Mouse (Mus musculus): ENCODE measurements around the gene Fnbp1.

Fnbp1 gene

DNA sequence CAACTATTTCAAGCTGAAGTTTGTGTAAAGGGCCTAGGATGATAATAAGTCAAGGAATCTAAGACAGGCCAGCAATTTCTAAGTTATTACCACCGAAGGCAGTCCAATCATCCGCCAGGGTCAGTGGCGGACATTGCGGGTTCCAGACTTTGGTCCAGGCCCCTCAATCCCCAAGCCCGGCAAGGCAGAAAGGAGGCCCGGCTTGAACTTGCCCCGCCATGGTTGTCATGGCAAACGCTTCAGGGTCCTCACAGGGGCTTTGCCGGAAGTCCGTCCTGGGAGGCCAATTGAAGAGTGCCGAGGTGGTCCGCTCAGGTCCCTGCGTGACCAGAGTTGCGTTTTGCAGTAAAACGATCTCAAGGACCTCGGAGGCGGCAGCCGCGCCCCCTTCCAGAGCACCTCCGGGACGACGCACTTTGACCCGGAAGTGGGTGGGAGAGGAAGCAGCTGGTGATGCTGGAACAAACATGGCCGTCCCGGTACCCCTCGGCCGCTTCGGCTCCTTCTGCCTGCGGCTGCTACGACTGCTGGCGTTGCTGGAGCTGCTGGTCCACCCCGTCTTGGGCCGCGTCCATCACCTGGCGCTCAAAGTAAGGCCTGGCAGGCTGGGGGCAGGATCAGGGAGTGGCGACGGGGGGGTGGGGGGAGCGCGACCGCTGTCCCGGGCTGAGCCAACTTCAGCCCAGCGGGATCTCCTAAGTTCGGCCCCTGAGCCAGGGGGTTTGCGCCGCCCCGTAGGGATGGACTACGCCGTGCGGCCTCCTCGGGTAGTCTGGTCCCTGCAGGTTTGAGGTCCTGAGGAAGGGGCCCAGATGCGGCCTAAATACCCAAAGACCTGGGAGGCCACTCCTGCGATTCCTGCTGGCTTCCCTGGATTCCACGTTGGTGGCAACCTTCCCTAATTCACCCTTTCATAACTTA, 10.3 kb upstream of the Fnbp1 start, which contains the start of gene Gpr107:
TSS of gene Gpr107 (plus strand) at position 425 of the 921 bp plus-strand sequence.
- DNase-seq (ENCODE audit: low spot score in 2 of 2): peak; percentile 67 to 78

DNA sequence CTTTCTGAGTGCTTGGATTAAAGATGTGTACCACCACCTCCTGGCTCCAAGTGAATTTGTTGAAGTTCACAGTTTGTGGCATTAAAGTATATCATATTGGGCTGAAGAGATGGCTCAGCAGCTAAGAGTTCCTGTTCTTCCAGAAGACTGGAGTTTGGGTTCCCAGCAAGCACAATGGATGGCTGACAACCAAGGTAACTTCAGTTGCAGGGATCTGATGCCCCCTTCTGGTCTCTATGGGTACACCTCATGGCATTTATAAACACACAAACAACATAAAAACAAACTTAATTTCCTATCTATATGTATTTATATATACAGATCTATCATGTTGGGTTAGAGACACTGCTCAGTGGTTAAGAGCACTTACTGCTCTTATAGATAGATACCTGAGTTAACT, 9.0 kb upstream of the Fnbp1 start:
- peak in 1 of 2 experiments; percentile 37 for DNase-seq (ENCODE audit: low spot score in 2 of 2)

- no peak for DNase-seq (ENCODE audit: low spot score in 2 of 2)
Measured at GRCm38 (mm10) chr2:31147054-31147453, 5.2 kb upstream of the Fnbp1 start.

GRCm38 (mm10) chr2:31144901-31145300, 3.1 kb upstream of the Fnbp1 start:
- no peak for DNase-seq (ENCODE audit: low spot score in 2 of 2)

DNA sequence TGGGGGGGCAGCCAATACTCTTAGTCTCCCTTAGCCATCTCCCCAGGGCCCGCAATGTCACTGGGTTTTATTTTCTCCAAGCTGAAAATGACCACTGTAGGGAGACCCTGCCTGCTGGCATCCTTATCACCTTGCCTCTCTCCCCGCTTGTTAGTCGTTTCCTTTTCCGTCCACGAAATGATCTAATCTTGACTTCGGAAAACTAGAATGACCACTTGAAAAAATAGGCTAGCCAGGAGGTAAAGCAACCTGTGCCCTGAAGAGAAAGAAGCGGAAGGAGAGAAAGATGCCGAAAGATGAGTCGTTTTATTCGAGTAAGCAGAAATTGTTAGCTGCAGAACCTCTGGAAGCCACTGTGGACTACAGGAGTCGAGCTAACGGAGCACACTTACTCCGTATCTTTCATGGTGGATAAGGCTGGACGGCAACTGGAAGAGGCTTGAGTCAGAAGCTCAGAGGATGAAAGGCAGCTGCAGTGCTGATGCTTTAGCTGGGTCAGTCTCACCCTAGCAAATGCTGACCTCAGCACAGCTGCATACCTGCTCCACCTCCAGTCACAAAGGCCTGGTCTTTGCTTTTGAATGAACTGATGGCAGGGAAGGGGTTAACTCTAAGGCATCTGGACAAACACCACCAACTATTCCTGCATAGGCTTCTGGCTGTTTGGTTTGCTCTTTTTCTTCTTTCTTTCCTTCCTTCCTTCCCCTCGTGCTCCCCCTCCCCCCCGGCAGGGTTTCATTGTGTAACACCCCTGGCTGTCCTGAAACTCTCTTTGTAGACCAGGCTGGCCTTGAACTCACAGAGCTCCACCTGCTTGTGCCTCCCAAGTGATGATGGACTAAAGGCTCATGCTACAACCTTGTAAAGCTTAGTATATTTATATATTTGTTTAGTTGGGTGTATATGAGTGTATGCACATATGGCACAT, 2.2 kb upstream of the Fnbp1 start:
- DNase-seq (ENCODE audit: low spot score in 2 of 2): no peak

GRCm38 (mm10) chr2:31143326-31143725, 1.5 kb upstream of the Fnbp1 start:
- no peak for DNase-seq (ENCODE audit: low spot score in 2 of 2)

- no peak for DNase-seq (ENCODE audit: low spot score in 2 of 2)
Measured at GRCm38 (mm10) chr2:31142505-31142904, 697 bp upstream of the Fnbp1 start.

- no peak for DNase-seq (ENCODE audit: low spot score in 2 of 2)
Measured at GRCm38 (mm10) chr2:31141074-31141866, 538 bp downstream of the Fnbp1 start.

GRCm38 (mm10) chr2:31140772-31141073, 1.1 kb downstream of the Fnbp1 start:
- DNase-seq (ENCODE audit: low spot score in 2 of 2): no peak

DNA sequence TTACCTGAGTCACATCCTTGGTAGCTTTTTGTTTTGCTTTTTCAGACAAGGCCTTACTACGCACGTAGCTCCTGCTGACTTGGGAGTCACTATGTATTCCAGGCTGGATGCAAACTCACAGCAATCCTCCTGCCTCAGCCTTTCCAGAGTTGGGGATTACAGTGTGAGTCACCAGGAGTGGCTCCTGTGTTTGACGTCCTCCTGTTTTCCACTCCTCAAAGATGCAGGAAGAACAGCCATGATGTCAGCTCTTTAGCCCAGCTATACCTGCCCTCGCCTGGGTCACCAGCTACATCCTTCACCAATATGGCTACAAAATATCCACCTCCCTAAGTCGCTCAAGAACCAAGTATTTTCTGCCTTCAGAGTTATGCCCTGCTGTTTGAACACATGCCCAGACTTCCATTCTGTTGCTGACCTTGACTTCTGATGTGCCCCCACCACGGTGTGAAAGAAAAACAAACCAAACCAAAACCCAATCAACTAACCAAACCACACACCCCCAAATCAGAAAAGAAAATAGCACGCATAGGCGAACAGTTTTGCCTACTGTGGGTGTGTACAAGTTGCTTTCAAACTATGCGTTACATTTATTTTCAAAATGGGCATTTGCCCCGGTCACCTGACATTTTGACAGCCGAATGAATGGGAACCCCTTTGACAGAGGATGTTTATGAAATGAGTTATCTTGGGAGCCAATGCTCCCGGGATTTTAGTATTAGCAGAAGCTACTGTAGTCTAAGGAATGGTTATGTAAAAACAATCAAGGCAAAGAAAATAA, 1.6 kb downstream of the Fnbp1 start:
- no peak for DNase-seq (ENCODE audit: low spot score in 2 of 2)

- peak; percentile 58 to 75 for DNase-seq (ENCODE audit: low spot score in 2 of 2)
Measured at GRCm38 (mm10) chr2:31139174-31139632, 2.6 kb downstream of the Fnbp1 start.

DNA sequence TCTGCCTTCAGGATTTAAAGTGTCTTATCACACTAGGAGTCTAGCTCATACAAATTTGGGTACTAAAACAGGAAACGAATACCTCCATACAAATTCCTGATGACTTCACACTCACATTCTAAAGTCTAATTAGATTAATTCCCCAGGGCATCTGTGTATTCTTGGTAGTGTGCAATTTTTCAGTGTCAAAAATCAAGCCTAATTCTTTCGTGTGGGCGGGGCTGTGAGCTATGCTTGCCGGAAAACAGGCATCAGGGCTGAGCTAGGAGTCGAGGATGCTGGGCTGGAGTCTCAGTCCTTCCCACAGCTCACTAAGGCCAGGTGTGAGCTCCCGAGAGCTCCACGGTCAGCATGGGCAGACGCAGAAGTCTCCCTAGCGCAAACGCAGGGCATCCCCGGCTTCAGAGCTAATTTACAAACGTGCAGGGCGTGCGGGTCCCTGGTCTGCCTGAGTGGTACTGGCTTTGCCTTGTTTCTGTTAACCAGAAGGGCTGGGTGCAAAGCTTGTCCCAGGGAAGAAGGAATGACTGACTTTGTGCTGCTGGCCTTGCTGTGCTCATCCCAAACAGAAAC, 4.7 kb downstream of the Fnbp1 start:
- DNase-seq (ENCODE audit: low spot score in 2 of 2): no peak

DNA sequence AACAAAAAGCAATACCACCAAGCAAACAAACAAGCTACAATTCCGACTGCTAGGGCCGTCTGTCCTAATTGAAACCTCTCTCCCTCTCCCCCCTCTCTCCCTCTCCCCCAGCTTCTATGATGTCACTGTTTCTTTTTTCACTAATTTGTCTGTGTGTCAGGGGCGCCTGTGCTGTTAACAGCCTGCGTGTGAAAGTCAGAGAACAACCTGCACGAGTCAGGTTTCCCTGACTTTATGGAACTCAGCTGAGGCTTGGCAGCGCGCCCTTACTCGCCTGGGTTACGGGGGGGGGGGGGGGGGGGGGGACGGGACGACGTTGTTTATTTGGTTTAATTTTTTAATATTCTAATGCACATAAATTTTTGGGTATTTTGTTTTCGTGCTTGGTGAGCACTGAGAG, 5.5 kb downstream of the Fnbp1 start:
- no peak for DNase-seq (ENCODE audit: low spot score in 2 of 2)

- no peak for DNase-seq (ENCODE audit: low spot score in 2 of 2)
Measured at GRCm38 (mm10) chr2:31135512-31135931, 6.3 kb downstream of the Fnbp1 start.

DNA sequence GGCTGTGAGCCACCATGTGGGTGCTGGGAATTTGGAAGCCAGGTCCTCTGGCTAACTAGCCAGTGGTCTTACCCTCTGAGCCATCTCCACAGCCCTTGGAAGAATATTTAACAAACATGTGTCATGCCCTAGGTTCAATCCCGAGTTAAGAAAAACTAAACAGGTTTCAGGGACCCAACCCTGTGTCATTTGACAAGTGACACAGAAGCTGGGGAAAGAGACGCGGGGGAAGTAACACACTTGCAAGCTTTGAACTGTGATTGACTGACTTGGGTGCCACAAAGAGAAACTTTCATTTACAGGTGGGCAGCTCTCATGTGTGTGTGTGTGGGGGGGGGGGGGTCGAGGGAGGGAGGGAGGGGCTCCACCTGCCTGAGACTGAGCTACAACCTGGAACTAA, 7.8 kb downstream of the Fnbp1 start:
- DNase-seq (ENCODE audit: low spot score in 2 of 2): no peak

- DNase-seq (ENCODE audit: low spot score in 2 of 2): no peak
Measured at GRCm38 (mm10) chr2:31132682-31133081, 9.1 kb downstream of the Fnbp1 start.

GRCm38 (mm10) chr2:31130815-31131299, 11.0 kb downstream of the Fnbp1 start:
- peak; percentile 64 to 72 for DNase-seq (ENCODE audit: low spot score in 2 of 2)

GRCm38 (mm10) chr2:31129742-31130518, 11.9 kb downstream of the Fnbp1 start:
- no peak for DNase-seq (ENCODE audit: low spot score in 2 of 2)

- DNase-seq (ENCODE audit: low spot score in 2 of 2): no peak
Measured at GRCm38 (mm10) chr2:31127899-31128298, 13.9 kb downstream of the Fnbp1 start.

All from natural killer cell, adult 2 months (primary cell).